Mouse (Mus musculus) limb, embryonic 11.5 days (tissue): ENCODE results near the gene Rad21l. TPM values are rescaled to one million over a fixed set of nuclear protein-coding genes. Genes with fewer than 3 reads are reported as not detected.
A peak's percentile ranks its signal among the peaks of the same experiment; 100 is the strongest.

Source experiments
- ATAC-seq: fragments of 200-750 bp; cut with Nextera tagmentation; 2 replicates; pipeline ENCODE4 v1.8.0; 2017; ENCODE audit warnings: low read depth; ENCODE audit not compliant: insufficient number of reproducible peaks, low FRiP score, low TSS enrichment
- DNase-seq: peaks from one replicate; pipeline ENCODE4 v3.0.0-alpha.2; 2015; ENCODE audit warnings: low spot score
- H3K27ac ChIP-seq: fragments of 300-500 bp; sonication (generic); replicated peaks from 2 replicates; pipeline ENCODE4 v1.5.1; 2014; ENCODE audit warnings: low read depth, mild to moderate bottlenecking, low read length
- H3K27me3 ChIP-seq: fragments of 300-500 bp; sonication (generic); 2 replicates; pipeline ENCODE4 v1.6.1; 2014; ENCODE audit warnings: mild to moderate bottlenecking, low read length, mixed read lengths; ENCODE audit not compliant: control insufficient read depth, insufficient read depth
- H3K36me3 ChIP-seq: fragments of 300-500 bp; sonication (generic); 2 replicates; pipeline ENCODE4 v1.6.1; 2014; ENCODE audit warnings: mild to moderate bottlenecking, low read length, moderate library complexity, mixed read lengths; ENCODE audit not compliant: control insufficient read depth, insufficient read depth
- H3K4me1 ChIP-seq: fragments of 300-500 bp; sonication (generic); 2 replicates; pipeline ENCODE4 v1.6.1; 2014; ENCODE audit warnings: low read length, mixed read lengths; ENCODE audit not compliant: control insufficient read depth, insufficient read depth
- H3K4me2 ChIP-seq: fragments of 300-500 bp; sonication (generic); 2 replicates; pipeline ENCODE4 v1.6.1; 2014; ENCODE audit warnings: low read depth, mild to moderate bottlenecking, moderate library complexity; ENCODE audit not compliant: severe bottlenecking
- H3K4me3 ChIP-seq: fragments of 300-500 bp; sonication (generic); 2 replicates; pipeline ENCODE4 v1.5.1; 2014; ENCODE audit warnings: low read depth, low read length
- H3K9ac ChIP-seq: fragments of 300-500 bp; sonication (generic); 2 replicates; pipeline ENCODE4 v1.6.1; 2014; ENCODE audit warnings: mild to moderate bottlenecking, low read length
- H3K9me3 ChIP-seq: fragments of 300-500 bp; sonication (generic); 2 replicates; pipeline ENCODE4 v1.6.1; 2016; ENCODE audit warnings: low read length; ENCODE audit not compliant: control insufficient read depth
- WGBS: fragments of 180-500 bp; shearing (Covaris S2); extraction: QIAGEN DNeasy Blood & Tissue Kit; methylation state at CpG from one replicate; pipeline ENCODE4 v1.1.7; 2014; 5-methylcytosine and 5-hydroxymethylcytosine counted together
- polyA plus RNA-seq: library from polyadenylated mRNA; unstranded; fragments of >200 nt; fragmentation: Nextera tagmentation; extraction: Ambion mirVana; gene quantifications from 2 replicates; pipeline ENCODE4 v1.2.1, GENCODE M21; 2014

The Rad21l gene
- not detected in 2 replicates for polyA plus RNA-seq

DNA sequence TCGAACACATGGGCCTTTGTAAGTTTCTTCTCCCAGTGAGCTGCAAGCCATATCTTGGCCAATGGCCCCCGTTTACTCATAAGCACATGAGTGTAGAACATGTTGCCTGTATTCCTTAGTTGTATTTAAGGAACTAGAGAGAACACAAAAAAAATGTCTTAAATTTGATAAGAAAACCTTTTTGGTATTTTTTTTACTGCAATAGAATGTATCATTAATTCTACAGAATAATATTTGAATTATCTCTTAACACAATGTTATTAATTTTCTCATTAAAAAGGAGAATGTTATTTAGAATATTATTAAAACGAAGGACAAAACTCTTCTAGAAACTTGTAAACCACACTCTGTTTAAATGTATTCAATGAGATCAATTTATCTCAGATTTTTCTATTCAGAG, at the start of gene Rad21l:
TSS of gene Rad21l (minus strand) at position 101 of the 400 bp plus-strand sequence.
- no peaks in the 10 kb centered on the region for H3K4me1 ChIP-seq
- H3K36me3 ChIP-seq: no peaks in the 10 kb centered on the region
- 79% methylated on average over 3 of the region's 3 CpGs for WGBS
- H3K4me3 ChIP-seq: no peak within 1 kb of the TSS
- peaks cover 3% of the 10 kb centered on the region; the same call in 1 of the 2 replicates for H3K27me3 ChIP-seq
- no peaks in the 10 kb centered on the region for H3K9me3 ChIP-seq
- DNase-seq (no peak), ATAC-seq (no peak)
- H3K27ac ChIP-seq: no peak within 1 kb of the TSS
- H3K9ac ChIP-seq: no peak within 1 kb of the TSS
- H3K4me2 ChIP-seq: no peak within 1 kb of the TSS

- no peak overlapping the region for H3K4me2 ChIP-seq
- H3K27me3 ChIP-seq: no peaks in the 10 kb centered on the region
- H3K4me3 ChIP-seq: no peak overlapping the region
- whole genome bisulfite sequencing: 89% methylated on average over 2 of the region's 2 CpGs
- H3K27ac ChIP-seq: no peak overlapping the region
- DNase-seq: no peak
- H3K36me3 ChIP-seq: peaks cover 9% of the 10 kb centered on the region; the same call in 1 of the 2 replicates
- no peaks in the 10 kb centered on the region for H3K9me3 ChIP-seq
- H3K9ac ChIP-seq: no peak overlapping the region
- H3K4me1 ChIP-seq: no peaks in the 10 kb centered on the region
- ATAC-seq: no peak
Observed at GRCm38 (mm10) chr2:151716318-151717055, 48.2 kb upstream of the Rad21l start.

- no peaks in the 10 kb centered on the region for H3K9me3 ChIP-seq
- H3K4me1 ChIP-seq: no peaks in the 10 kb centered on the region
- DNase-seq (no peak), ATAC-seq (no peak)
- WGBS: 91% methylated on average over 4 of the region's 4 CpGs
- no peak overlapping the region for H3K4me3 ChIP-seq
- no peak overlapping the region for H3K4me2 ChIP-seq
- H3K9ac ChIP-seq: no peak overlapping the region
- H3K27me3 ChIP-seq: no peaks in the 10 kb centered on the region
- H3K27ac ChIP-seq: no peak overlapping the region
- H3K36me3 ChIP-seq: peaks cover 9% of the 10 kb centered on the region; the same call in 1 of the 2 replicates
Observed at GRCm38 (mm10) chr2:151715526-151715925, 47.2 kb upstream of the Rad21l start.

DNA sequence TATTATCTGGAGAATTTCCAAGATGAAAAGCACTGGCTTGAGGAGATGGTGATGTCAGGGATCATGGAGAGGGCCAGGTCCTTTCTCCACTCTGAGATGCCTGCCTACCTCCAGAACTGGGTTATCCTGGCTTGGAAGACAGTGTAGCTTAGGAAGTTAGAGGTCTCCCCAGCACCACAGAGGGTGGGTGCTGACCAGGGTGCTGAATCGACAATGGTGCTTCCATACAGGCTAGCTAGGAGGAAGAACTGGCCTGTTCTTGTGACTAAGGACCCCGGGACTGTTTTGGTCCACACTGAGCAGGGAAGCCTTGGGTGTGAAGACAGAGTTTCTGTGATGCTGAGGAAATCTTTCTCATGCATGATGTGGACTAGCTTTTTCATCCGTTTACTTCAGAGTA, 44.3 kb upstream of the Rad21l start:
- Histone ChIP-seq H3K9me3 (no peaks in the 10 kb centered on the region), H3K27me3 (no peaks in the 10 kb centered on the region), H3K4me2 (no peak overlapping the region), H3K27ac (no peak overlapping the region), H3K4me3 (no peak overlapping the region), H3K4me1 (no peaks in the 10 kb centered on the region), H3K9ac (no peak overlapping the region), H3K36me3 (peaks cover 8% of the 10 kb centered on the region; the same call in 1 of the 2 replicates)
- WGBS: 34% methylated on average over 3 of the region's 3 CpGs
- ATAC-seq (no peak), DNase-seq (peak; percentile 77)

DNA sequence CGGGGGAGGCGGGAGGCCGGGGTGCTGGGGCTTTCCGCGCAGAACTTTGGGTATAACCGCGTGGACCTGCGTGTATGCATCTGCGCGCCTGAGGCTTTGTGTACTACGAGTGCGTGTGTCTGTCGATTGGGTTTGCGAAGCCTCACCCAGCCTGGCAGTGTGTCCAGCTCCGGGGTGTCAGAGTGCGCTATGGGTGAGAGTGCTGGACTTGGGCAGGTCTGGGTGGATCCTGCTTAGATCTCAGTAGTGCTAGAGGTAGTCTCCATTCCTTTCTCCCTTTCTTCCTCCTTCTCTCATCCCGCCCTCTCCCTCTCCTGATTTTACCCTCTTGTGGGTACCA, 34.5 kb upstream of the Rad21l start:
- H3K4me3 ChIP-seq: peak overlapping the region; percentile 65
- peaks cover 22% of the 10 kb centered on the region for H3K27me3 ChIP-seq
- H3K9ac ChIP-seq: peak overlapping the region; percentile 72
- no peaks in the 10 kb centered on the region for H3K36me3 ChIP-seq
- peak overlapping the region; percentile 99 for H3K4me2 ChIP-seq
- no peaks in the 10 kb centered on the region for H3K9me3 ChIP-seq
- DNase-seq (peak; percentile 44), ATAC-seq (peak; percentile 51)
- H3K27ac ChIP-seq: no peak overlapping the region
- WGBS: 5% methylated on average over 17 of the region's 17 CpGs
- H3K4me1 ChIP-seq: 0 out of 2 replicates have a peak, but pooled peaks cover 4% of the 10 kb centered on the region

DNA sequence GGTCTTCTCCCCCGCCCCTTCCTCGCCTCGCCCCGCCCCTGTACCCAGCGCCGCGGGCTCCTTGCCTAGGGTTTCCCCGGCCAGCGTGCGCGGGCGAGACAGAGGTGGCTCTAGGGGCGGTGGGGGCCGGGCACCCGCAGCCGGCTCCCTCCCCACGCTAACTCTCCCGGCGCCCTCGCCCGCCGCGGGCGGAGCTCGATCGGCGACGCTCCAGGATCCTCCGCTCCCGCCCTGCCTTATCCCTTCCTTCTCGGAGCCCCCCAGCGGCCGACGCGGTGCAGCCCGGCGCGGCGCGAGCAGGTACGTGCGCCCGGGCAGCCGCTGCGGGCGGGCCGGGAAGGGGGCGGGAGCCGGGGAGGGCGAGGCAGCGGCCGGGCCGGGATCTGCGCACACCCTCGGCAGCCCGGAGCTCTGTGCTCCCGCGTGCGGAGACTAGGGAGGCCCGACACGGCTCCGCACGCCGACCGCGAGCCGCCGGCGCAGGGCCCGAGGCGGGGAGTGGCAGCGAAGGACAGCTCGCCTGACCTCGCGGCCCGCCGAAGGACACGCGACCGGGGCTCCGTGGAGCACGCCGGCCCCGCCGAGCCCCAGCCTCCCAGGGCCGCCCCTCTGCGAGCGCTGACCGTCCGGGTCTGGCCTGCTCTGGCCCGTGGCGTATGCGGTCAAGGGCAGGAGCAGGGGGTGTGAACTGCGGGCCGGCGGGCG, 34.0 kb upstream of the Rad21l start:
- H3K27ac ChIP-seq: no peak overlapping the region
- peak overlapping the region; percentile 72 for H3K9ac ChIP-seq
- H3K27me3 ChIP-seq: peaks cover 22% of the 10 kb centered on the region
- peak overlapping the region; percentile 65 for H3K4me3 ChIP-seq
- DNase-seq: peak; percentile 70
- no peaks in the 10 kb centered on the region for H3K9me3 ChIP-seq
- peak overlapping the region; percentile 99 for H3K4me2 ChIP-seq
- peak; percentile 82 for ATAC-seq
- no peaks in the 10 kb centered on the region for H3K36me3 ChIP-seq
- 0 out of 2 replicates have a peak, but pooled peaks cover 4% of the 10 kb centered on the region for H3K4me1 ChIP-seq
- under 1% methylated on average over 51 of the region's 97 CpGs for WGBS

GRCm38 (mm10) chr2:151701231-151702145, 33.2 kb upstream of the Rad21l start, which contains the start of gene Tmem74b:
Gene Tmem74b, plus strand, starts transcription at chr2:151702008.
- Histone ChIP-seq H3K4me3 (peak within 1 kb of the TSS; percentile 65), H3K4me1 (0 out of 2 replicates have a peak, but pooled peaks cover 4% of the 10 kb centered on the region), H3K27ac (no peak within 1 kb of the TSS), H3K9me3 (no peaks in the 10 kb centered on the region), H3K36me3 (no peaks in the 10 kb centered on the region), H3K27me3 (peaks cover 22% of the 10 kb centered on the region), H3K9ac (peak within 1 kb of the TSS; percentile 72), H3K4me2 (peak within 1 kb of the TSS; percentile 99)
- DNase-seq: no peak
- WGBS: 3% methylated on average over 25 of the region's 25 CpGs
- ATAC-seq: peak; percentile 23

GRCm38 (mm10) chr2:151682976-151683375, 14.6 kb upstream of the Rad21l start:
- Histone ChIP-seq H3K4me3 (no peak overlapping the region), H3K4me2 (no peak overlapping the region), H3K27ac (no peak overlapping the region), H3K27me3 (no peaks in the 10 kb centered on the region), H3K9me3 (no peaks in the 10 kb centered on the region), H3K9ac (no peak overlapping the region), H3K4me1 (no peaks in the 10 kb centered on the region), H3K36me3 (no peaks in the 10 kb centered on the region)
- WGBS: 88% methylated on average over 4 of the region's 4 CpGs
- no peak for DNase-seq
- ATAC-seq: no peak
